Mouse (Mus musculus): ENCODE results near the gene Tspan4.

The Tspan4 gene

DNA sequence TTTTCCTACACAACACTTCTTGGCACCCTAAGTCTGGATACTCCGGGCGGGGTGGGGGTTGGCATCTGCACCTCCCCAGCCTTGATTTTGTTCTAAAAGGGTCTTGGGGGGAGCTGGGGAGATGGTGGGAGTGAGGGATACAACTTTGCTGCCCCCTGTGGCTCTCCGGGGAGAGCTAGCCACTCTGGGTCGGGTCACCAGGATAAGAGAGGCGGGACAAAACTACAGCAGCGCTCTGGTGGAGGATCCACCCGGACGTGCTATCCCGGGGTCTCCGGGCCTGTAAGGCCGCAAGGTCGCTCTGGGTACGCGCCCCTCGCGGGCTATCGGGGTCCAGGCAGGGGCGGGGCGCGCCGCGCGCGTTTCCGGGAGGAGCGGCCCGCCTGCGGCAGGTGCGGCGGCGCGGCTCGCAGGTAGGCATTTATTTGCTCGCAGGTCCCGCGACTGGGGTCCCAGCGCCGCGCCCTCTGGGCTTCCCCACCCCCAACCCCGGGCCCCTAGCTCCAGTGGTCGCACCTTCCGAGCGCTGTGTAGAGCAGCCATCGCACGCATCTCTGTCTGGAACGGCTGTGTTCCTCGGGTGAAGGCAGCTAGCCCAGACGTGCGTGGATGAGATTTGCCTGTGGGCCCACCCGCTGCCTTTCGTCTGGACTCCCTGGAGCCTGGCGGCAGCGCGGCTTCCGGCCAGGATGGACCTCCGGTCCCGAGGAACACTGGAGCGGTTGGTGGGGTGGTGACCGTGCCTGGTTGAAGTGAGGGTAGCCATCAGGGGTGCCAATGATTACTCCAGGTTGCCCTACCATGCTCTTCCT lies 13.3 kb upstream of the Tspan4 start:
- DNase-seq = peak; percentile 54

DNA sequence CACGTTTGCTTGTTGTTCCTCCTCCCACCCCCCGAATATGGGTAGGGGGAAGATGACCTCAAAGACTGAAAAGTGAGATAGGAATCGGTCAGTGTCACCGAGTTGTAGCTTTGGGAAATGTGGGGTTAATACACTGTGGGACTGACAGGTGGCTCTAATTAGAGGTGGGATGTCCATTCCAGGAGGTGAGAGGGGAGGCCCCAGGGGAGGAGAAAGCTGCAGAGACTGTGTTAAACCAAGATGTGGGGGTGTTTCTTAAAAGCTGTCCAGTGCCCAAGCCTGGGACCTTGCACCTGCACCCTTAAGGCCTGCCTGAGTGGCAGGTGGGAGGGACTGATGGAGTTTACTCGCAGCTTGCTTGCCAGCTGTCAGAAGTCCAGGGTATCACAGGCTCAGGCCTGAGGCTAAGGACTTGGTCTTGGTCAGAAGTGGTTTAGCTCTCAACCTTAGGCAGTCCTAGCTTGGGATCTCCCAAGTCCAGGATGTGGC lies 12.7 kb upstream of the Tspan4 start:
- DNase-seq = peak; percentile 22

DNA sequence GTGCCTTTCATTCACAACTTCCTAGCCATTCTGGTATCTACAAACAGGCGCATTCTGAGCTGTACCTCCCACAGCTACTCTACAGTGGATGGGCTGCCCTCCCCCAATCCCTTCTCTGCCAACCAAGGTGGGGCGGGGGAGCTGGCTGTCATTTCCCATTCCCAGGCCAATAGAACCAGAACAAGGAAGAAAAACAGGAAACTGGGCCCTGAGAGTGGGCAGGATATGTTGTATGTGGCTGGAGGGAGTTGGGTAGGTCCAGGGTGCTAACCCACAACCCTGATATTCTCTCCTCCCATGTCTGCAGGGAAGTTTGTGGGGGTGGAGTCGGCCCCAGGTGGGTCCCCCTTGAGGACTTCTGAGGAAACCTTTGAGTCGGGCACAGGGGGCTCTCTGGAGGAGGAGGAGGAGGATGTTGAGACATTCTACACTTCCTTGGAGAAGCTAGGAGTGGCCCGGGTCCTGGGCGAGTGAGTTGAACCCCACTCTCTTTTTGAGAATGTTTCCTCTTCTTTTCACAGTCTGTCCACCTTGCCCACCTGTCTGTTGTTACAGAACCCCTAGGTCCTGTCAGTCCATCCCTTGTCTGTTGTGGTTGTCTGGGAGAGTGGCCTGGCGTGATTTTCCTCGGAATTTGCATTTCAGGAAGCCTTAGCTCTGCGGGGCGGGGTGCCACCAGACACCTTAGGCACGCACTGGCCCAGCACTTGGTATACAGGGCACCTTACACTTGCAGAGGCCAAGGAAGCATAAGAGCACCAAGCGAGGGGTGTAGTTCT lies 11.0 kb upstream of the Tspan4 start:
- DNase-seq = no peak

DNA sequence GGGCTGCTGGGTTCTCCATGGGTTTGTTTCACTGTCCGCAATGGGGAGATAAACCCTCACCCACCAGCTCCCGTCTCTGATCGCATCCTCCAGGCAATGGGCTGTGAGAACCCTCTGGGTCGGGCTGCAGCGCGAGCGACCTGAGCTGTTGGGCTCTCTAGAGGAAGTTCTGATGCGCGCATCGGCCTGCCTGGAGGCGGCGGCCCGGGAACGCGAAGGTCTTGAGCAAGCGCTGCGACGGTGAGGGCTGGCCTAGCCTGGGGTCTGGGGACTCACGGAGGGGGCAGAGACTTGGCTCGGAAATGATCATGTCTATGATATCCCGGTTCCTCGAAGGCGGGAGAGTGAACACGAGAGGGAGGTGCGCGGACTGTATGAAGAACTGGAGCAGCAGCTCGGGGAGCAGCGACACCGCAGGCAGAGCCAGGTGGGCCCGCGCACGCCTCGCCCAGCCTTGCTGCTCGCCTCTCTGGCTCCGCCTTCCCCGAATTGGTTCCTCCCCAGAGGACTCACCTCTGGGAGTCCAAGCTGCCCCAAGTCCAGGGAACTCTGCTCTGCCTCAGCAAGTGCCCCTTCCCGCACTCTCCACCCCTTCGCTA lies 10.3 kb upstream of the Tspan4 start:
- DNase-seq = peak; percentile 27

DNA sequence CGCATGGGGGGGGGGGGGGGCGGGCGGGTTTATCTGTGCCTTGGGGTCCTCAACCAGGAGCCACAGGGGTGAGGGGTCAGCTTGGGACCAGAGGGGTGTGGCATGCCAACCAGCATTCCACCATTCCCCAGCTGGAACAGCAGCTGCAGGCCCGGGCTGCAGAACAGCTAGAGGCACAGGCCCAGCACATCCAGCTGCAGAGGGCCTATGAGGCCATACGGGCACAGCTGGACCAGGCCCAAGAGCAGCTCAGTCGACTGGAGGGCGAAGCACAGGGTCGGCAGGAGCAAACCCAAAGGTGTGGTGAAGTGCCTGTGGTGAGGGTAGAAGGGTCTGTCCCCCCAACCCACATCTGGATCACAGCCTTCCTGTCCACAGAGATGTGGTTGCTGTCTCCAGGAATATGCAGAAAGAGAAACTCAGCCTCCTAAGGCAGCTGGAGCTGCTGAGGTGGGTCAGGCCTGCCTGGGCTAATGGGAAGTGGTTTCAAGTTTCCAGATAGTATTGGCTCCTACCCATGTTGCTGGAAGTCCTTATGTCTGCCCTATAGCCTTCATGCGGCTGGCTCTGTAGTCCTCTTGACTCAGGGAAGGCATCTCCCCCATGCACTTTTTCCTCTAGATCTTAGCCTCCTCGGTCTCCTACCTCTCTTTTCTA lies 9.5 kb upstream of the Tspan4 start:
- DNase-seq = no peak

DNA sequence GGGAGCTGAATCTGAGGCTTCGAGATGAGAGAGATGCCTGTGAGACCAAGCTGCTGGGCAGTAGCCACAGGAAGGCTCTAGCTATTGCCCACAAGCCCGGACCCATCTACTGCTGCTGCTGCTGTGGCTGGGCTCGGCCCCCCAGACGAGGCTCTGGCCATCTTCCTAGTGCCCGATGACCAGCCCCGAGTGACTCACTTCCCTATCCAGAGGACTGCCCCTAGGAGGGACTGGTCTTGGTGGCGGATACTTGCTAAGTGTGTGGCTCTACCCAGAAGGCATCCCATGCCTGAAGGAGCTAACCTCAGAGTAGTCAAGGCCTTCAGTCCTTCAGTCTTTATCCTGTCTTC lies 9.0 kb upstream of the Tspan4 start:
- no peak for DNase-seq

DNA sequence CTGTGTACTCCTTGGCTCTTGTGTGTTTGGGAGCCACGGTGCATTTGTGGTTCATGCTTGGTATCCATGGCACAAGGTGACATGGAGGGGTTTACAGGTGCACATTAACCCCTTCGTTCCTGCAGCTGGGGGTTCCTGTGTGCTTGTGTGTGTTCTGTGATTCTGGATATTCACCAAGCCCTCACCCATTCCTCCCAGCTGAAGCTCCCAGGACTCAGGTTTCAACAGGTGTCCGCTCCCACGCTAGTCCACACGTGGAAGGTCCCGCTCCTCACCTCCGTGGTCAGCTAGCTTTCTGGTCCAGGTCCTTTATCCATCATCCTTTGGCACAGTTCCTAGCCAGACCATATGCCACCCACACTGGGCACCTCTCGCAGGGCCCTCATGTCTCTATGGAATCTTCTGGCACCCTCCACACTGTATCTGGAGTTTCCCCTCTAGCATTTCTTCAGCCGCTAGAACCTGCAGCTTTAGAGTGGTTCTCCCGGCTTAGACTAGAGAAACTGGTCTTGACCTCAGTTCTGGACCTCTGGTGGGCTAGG lies 8.4 kb upstream of the Tspan4 start:
- no peak for DNase-seq

DNA sequence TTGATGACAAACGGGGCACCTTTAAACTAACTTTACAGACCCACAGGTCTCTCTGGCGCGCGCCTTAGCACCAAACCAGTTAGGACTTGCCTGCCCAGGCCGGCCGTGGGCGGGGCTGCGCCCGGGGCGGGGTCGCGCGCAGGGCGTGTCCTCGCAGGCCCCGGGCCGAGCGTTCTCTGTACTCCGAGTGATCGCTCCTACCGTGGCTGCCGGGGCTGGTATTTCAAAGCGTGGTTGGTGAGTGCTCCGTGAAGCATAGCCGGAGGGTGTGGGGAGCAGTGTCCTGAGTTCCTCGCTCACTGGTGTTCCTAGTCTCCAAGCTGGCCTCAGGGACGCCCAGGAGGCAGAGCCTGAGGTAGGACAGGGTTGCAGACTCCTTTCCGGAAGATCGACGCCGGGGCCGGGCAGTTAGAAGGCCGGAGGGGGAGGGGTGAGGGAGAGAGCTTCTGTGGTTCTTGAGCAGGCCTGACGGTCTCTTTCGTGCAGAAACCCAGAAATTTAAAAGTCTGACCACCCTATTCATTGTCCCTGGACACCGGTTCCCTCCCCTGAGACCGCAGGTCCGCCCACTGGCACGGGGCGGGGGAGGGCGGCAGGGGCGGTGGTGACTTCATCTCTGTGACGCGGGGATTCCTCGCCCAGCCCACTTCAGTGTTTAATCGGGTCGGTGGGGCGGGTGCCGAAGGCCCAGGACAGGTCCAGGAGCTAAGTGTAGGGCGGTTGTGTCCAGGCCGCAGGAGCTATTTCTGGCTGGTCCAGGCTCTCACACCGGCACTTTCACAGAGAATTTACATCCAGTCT lies 7.6 kb upstream of the Tspan4 start, which contains the start of gene Cd151:
Cd151 (plus strand) TSS at position 163 of the 801 bp plus-strand sequence.
- peak; percentile 83 for DNase-seq

DNA sequence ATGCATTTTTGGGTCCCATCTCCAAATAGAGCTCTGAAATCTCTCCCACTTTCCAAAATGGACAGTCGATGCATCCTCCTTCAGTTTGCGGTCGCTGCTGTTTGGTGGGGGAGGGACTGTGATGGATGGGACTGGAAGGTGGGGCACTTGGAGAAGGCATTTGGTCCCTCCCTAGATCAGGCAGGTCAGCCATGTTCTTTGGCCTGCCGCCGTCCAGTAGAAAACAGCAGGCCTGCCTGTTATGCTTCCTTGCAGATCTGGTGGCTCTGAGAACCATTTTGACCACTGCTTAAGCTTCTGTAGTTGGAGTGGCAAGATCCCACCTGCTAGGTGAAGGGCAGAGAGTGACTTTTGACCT lies 6.9 kb upstream of the Tspan4 start:
- DNase-seq = no peak

DNA sequence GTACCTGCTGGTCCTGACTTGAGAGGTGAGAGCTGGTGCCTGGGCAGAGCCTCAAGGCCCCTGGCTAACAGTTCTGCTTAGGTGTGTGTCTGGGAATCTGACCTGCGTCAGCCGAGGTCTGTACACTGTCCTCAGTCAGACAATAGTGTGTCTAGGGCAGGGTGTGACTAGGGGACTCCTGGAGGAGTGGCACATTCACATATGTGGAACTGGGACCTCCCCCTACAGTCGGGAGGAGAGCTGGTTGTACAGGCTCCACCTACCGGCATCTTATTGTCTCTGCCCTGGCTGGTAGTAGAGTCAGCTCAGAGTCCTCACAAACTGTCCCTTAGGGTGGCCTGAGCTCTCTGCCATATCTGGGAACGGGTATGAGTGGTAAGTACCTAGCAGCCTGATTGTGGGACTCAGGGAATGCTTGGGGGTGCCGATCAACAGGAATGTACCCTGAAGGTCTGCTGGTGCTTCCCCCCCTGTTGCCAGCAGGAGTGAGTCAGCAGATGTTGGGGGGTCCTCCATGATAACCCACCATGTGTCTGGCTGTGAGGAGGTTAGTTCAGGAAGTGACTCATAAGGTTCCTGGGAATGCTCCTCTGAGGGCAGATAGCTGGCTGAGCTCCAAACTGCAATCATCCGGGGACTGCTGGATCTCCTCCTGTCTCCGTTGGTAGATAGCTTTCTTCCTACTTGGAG lies 6.4 kb upstream of the Tspan4 start:
- DNase-seq = peak; percentile 79

DNA sequence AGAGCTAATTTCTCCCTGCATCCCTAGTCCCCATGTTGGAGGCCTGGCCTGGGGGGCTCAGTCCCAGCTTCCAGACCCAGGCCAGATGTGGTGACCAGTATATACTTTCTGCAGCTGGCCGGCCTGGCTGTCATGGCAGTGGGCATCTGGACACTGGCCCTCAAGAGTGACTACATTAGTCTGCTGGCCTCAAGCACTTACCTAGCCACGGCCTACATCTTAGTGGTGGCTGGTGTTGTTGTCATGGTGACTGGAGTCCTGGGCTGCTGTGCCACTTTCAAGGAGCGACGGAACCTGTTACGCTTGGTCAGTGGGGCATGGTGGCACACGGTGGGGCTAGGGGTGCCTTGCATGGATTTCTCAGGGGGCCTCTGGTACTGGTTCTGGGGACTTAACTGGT lies 5.7 kb upstream of the Tspan4 start:
- no peak for DNase-seq

DNA sequence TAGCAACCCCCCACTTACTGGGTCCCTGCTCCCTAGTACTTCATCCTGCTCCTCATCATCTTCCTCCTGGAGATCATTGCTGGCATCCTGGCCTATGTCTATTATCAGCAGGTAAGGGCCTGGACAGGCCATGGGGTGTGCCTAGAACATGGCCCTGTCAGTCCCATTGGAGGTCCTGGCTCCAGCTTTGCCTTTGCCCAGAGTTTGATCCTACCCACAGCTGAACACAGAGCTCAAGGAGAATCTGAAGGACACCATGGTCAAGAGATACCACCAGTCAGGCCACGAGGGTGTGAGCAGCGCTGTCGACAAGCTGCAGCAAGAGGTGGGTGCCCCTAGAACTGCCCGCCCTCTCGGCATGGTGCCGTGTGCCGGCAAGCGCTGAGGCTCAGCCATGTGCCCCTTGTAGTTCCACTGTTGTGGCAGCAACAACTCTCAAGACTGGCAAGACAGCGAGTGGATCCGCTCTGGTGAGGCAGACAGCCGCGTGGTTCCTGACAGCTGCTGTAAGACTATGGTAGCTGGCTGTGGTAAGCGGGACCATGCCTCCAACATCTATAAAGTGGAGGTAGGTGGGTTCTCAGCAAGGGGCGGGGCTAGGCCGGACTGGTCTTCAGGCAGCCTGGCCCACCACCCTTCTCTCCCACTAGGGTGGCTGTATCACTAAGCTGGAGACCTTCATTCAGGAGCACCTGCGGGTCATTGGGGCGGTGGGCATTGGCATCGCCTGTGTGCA lies 5.0 kb upstream of the Tspan4 start:
- no peak for DNase-seq

DNA sequence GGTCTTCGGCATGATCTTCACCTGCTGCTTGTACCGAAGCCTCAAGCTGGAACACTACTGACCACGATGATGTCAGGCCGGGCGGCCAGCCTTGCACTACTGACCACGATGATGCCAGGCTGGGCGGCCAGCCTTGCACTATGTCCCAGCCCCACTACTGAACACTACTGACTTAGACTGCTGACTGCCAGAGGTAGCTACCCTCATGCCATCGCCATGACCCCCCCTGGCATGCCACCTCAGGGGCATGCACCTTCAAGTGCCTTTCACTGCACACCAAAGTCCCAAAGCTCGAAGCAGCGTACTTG lies 4.4 kb upstream of the Tspan4 start:
- DNase-seq = no peak

DNA sequence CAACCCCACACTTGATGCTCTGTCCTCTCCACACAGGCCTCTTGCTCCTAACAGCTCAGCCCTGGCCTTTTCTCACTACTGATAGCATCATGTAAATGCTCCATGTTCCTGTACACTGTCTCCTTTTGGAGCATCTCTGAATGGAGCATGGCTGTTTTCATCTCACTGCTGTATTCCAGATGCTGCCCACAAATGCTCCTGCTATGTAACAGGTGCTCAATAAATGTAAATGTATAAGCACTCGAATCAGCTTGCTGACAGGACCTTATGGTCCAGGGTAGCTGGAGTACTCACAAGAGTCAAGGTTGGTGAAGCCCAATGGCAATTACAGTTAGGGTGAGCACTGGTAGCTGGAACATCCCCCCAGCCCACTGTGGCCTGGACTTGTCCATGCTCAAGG lies 3.8 kb upstream of the Tspan4 start:
- DNase-seq = no peak

DNA sequence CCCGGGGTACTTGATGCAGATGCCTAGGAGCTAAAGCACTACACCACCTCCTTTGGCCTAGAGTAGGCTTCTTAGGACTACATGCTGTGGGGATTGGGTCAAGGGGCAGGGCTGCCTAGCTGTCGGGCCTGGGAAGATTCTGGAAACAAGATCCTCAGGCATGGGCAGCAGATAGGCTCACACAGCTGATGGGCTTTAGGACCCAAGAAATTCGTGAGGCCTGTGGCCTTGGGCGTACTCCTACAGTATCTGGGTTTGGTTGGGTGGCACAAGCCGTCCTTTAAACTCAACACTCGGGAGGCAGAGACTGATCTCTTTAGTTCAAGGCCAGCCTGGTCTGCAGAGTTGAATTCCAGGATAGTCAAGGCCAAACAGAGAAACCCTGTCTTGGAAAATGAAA lies 2.8 kb upstream of the Tspan4 start:
- DNase-seq = no peak

DNA sequence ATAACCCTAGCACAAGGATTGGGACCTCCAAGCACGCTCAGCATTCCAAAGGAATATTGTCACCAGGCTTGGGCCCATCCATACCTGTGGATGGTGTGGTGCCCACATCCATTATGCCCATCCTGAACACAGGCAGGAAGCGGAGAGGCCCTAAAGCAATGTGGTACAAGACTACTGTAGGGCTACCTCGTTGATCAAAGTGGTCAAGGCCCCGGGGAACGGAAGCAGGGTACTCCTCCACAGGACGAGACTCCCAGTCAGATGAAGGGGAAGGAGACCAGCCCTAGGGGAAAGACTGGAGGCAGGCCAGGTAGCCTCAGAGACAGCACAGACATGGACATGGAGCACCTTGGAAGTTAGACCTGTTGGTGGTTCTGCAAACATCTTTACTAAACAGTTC lies 2.3 kb upstream of the Tspan4 start:
- no peak for DNase-seq

DNA sequence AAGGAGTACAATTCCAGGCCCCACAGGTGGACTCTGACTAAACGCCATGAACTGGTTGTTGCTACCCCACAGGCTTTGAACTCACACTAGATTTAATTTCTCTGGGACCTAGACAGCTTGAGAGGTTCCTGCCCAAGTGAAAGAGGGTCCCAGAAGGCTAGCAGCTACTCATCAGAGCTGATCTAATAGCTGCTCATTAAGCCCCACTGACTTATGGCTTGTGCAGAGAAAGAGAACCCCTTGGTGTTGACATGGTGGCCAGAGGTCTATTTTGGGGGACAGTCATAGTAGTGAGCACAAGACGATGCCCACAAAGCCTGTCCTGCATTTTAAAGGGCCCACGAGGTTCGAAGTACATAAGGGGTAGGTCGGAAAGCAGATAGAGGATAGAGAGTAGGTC lies 880 bp upstream of the Tspan4 start:
- DNase-seq = no peak

DNA sequence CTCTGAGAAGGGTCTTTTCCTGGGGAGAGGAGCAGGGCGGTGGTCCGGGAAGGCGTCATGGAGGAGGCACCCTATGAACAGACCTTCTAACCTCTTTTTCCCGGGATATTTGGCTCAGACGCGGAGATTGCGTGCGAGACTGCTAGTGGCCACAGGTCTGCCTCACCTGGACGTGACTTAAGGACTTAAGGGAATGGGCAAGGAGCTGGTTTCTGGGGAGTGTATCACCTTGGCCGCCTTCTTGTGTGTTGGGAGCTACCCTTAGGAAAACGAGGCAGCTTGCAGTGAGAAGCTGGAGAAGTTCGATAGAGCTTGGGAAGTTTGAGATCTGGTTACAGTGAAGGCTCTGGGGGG lies 742 bp downstream of the Tspan4 start:
- no peak for DNase-seq

DNA sequence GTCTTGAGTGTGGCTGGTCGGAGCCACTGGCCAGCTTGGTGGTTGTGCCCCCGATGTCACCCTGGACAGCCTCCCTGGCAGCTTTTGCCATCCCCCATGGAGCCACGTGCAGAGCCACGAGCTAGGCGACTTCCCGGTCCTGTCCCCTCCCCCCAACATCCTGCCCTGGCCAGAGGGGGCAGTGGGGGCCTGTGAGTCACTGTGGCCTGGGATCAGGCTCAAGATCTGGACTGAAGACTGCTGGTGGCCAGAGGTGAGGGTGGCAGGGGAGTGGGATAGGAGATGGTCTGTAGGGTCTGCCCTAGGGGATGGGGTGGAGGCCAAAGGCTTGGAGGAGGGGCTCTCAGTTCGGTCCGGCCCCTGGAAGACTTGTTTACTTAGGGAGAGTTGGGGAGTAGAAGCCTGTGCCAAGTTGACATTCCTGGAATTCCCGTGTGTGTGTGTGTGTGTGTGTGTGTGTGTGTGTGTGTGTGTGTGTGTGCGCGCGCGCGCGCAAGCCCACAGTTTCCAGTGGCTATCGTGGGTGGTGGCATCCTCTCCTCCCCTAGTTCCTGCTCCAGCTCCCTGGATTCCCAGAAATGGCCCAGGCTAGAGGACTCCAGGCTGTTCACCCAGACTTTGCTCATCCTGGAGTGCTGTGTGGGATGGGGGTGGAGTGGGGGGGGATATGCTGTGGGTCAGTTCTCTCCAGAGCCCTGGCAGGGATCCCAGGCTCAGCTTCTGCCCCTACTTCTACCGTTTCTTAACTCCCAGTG lies 1.4 kb downstream of the Tspan4 start:
- peak; percentile 65 for DNase-seq

DNA sequence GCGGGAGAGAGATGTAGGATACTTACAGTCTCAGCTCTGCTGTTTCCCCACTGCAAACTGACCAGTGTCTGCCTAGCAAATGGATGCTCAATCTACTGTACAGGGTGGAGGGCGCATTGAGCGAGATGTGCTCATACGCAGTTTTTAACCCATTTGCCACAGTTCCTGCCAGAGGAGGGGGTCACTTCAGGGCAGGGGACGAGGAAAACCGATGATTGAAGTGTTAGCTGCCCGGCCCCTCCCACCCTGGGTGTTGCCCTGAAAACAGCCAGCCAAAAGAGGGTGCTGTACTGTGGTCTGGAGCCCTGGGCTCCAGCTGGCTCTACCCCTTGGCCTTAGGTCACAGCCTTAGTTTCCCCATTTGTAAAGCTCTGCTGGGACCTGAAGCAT lies 1.9 kb downstream of the Tspan4 start:
- no peak for DNase-seq
